Mouse (Mus musculus): ENCODE data around the gene Spsb4.

The Spsb4 gene

GRCm38 (mm10) chr9:97018677-97019147 is at the start of gene Spsb4:
Gene Spsb4, minus strand, starts transcription at chr9:97018843.
- POLR2A ChIA-PET = interaction anchor here (0.7 to 1.6 kb wide), 20 partner anchors 8 to 1544 kb away, joined by 3 to 9 read pairs (median 3); partner anchors contain the start of gene Slc25a36 (in 1 of the 4)
- CTCF ChIA-PET = interaction anchor here (0.5 to 2.6 kb wide), 21 partner anchors 9 to 143 kb away, joined by 3 to 13 read pairs (median 3); no protein-coding TSS in a partner anchor

- ChIA-PET POLR2A (interaction anchor here in 2 of 4 experiments (0.6 to 3.0 kb wide), 21 partner anchors 12 to 178 kb away, joined by 3 to 12 read pairs (median 4); partner anchors contain the start of gene Slc25a36 (in 1 of the 2)), CTCF (interaction anchor here (0.6 to 3.6 kb wide), 18 partner anchors 14 to 154 kb away, joined by 3 to 32 read pairs (median 10); partner anchors contain the start of gene Spsb4 (in 1 of the 4))
Measured at GRCm38 (mm10) chr9:97067761-97068160, 49.1 kb upstream of the Spsb4 start.

GRCm38 (mm10) chr9:97065885-97066284 is 47.2 kb upstream of the Spsb4 start:
- ChIA-PET POLR2A (interaction anchor here in 3 of 4 experiments (0.6 to 3.0 kb wide), 11 partner anchors 10 to 146 kb away, joined by 3 to 22 read pairs (median 3); no protein-coding TSS in a partner anchor), CTCF (interaction anchor here (0.5 to 1.7 kb wide), 4 partner anchors 19 to 1478 kb away, joined by 3 to 5 read pairs (median 4); no protein-coding TSS in a partner anchor)

- ChIA-PET POLR2A (interaction anchor here in 3 of 4 experiments (0.6 to 3.0 kb wide), 15 partner anchors 9 to 205 kb away, joined by 3 to 22 read pairs (median 4); partner anchors contain the start of gene Spsb4 (in 1 of the 3)), CTCF (interaction anchor here in 3 of 4 experiments (0.5 to 2.9 kb wide), 3 partner anchors 104 to 1479 kb away, joined by 3 to 11 read pairs (median 4); no protein-coding TSS in a partner anchor)
Measured at GRCm38 (mm10) chr9:97065216-97065615, 46.6 kb upstream of the Spsb4 start.

- POLR2A ChIA-PET = interaction anchor here (0.5 to 3.0 kb wide), 11 partner anchors 8 to 88 kb away, joined by 3 to 22 read pairs (median 4); partner anchors contain the start of genes Slc25a36 (in 1 of the 4) and Spsb4 (in 1 of the 4)
- CTCF ChIA-PET = interaction anchor here in 2 of 4 experiments (1.1 to 2.9 kb wide), 3 partner anchors 98 to 148 kb away, joined by 4 to 11 read pairs (median 4); no protein-coding TSS in a partner anchor
Measured at GRCm38 (mm10) chr9:97064161-97064560, 45.5 kb upstream of the Spsb4 start.

DNA sequence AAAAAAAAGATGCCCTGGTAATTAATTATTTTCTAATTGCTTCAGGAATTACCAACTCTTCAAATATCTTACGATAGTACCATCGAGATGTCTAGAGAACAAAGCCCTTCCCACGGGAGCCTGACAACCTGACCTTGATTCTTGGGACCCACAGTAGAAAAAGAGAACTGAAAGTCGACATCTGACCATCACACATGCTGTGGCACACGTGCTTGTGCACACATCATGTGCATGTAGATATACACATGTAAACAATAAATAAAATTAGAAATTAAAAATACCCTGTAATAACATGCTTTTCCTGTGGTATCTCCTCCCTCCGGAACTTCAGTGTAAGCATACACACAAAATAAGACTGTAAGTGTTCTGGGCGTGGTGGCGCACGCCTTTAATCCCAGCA is 43.1 kb upstream of the Spsb4 start:
- ChIA-PET POLR2A (interaction anchor here in 2 of 4 experiments (0.7 to 1.8 kb wide), 5 partner anchors 8 to 172 kb away, joined by 3 to 5 read pairs (median 4); partner anchors contain the start of gene Slc25a36 (in 1 of the 2)), CTCF (interaction anchor here in 3 of 4 experiments (0.9 to 1.6 kb wide), 4 partner anchors 100 to 145 kb away, joined by 3 to 5 read pairs (median 3); no protein-coding TSS in a partner anchor)

- POLR2A ChIA-PET = interaction anchor here (0.5 to 2.7 kb wide), 25 partner anchors 8 to 707 kb away, joined by 3 to 22 read pairs (median 4); partner anchors contain the start of gene Slc25a36 (in 1 of the 4)
- CTCF ChIA-PET = interaction anchor here (0.5 to 3.0 kb wide), 17 partner anchors 11 to 168 kb away, joined by 3 to 19 read pairs (median 5); no protein-coding TSS in a partner anchor
Measured at GRCm38 (mm10) chr9:97056541-97057338, 38.1 kb upstream of the Spsb4 start.

DNA sequence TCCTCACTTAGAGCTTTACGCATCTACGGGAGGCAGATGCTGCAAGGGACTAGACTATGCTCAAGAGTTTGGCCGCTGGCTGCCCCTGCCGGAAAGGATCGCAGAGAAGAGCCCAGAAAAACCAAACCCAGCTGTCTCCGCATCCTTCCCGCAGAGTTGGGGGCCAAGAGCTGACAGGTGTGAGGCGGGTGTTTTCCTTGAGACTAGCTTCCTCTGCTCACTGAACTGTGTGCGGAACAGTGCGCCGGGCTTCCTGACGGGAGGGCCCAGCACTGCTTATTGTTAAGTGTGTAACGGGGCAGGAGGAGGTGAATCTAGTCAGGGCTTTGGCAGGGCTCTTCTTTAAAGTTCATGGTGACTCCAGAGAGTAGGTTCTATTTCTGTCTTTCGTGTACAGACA is 37.3 kb upstream of the Spsb4 start:
- CTCF ChIA-PET = interaction anchor here (0.5 to 3.0 kb wide), 19 partner anchors 10 to 196 kb away, joined by 3 to 19 read pairs (median 4); no protein-coding TSS in a partner anchor
- POLR2A ChIA-PET = interaction anchor here (0.5 to 2.7 kb wide), 26 partner anchors 8 to 167 kb away, joined by 3 to 22 read pairs (median 4); partner anchors contain the start of gene Slc25a36 (in 2 of the 4)

DNA sequence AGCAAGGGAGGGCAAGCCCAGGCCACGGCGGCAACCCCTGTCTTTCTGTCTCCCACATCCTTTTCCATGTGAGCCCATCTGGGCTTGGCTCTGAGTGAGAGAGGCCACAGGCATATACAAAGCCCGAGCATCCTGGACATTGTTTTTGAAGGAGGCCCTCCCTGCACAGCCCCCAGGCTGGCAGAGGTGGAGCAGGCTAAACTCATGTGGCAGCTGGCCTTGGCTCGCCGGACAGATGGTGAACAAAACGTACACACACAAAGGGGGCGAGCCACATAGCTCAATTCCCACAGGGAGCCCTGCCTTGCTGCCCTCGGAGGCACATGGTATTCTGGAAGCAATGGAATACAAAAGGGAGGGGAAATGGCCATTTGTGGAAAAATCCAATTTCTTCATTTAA is 32.5 kb upstream of the Spsb4 start:
- ChIA-PET POLR2A (interaction anchor here in 2 of 4 experiments (0.6 to 1.0 kb wide), 3 partner anchors 17 to 1378 kb away, joined by 3 to 7 read pairs (median 4); no protein-coding TSS in a partner anchor), CTCF (interaction anchor here in 3 of 4 experiments (0.6 to 0.8 kb wide), 4 partner anchors 15 to 1516 kb away, joined by 3 to 4 read pairs (median 4); no protein-coding TSS in a partner anchor)

GRCm38 (mm10) chr9:97046240-97046639 is 27.6 kb upstream of the Spsb4 start:
- CTCF ChIA-PET = interaction anchor here in 2 of 4 experiments (0.7 to 1.2 kb wide), 4 partner anchors 10 to 130 kb away, joined by 3 to 7 read pairs (median 3); partner anchors contain the start of gene Spsb4 (in 1 of the 2)
- POLR2A ChIA-PET = interaction anchor here in 1 of 4 experiments (1.2 to 2.8 kb wide), 2 partner anchors 10 to 19 kb away, joined by 3 to 12 read pairs; no protein-coding TSS in a partner anchor

- CTCF ChIA-PET = no interaction called here
- POLR2A ChIA-PET = interaction anchor here in 1 of 4 experiments (1.0 kb wide), 1 partner anchor 17 kb away, joined by 3 read pairs; no protein-coding TSS in a partner anchor
Measured at GRCm38 (mm10) chr9:97041633-97042032, 23.0 kb upstream of the Spsb4 start.

- POLR2A ChIA-PET = no interaction called here
- CTCF ChIA-PET = no interaction called here
Measured at GRCm38 (mm10) chr9:97038010-97038409, 19.4 kb upstream of the Spsb4 start.

- ChIA-PET CTCF (interaction anchor here in 2 of 4 experiments (0.6 to 1.2 kb wide), 2 partner anchors 15 to 33 kb away, joined by 3 to 4 read pairs; no protein-coding TSS in a partner anchor), POLR2A (interaction anchor here in 2 of 4 experiments (0.7 to 1.7 kb wide), 3 partner anchors 9 to 74 kb away, joined by 3 to 5 read pairs (median 3); partner anchors contain the start of gene Slc25a36 (in 1 of the 2))
Measured at GRCm38 (mm10) chr9:97036656-97037055, 18.0 kb upstream of the Spsb4 start.

DNA sequence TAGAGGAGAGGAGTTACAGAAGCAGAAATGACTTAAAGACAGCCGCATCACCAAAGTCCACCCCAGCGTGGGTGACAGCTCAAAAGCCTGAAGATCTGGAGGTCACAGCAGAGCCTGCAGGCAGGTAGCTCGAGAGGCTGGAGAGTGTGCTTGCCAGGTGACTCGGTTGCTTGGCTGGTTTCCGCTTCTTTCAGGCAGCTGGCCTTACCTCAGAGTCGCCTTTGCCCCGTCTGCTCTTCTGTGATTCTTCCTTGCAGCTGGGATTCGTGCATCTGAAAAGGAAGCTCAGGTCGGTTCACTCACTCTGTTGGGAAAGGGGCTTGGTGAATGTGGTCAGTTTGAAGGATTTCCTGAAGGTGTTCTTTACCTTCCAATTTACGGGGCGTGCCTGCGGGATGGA is 8.7 kb upstream of the Spsb4 start:
- CTCF ChIA-PET = interaction anchor here in 3 of 4 experiments (0.6 to 2.0 kb wide), 5 partner anchors 9 to 1963 kb away, joined by 3 to 9 read pairs (median 6); partner anchors contain the start of gene Spsb4 (in 2 of the 3)
- POLR2A ChIA-PET = interaction anchor here in 2 of 4 experiments (0.6 to 1.6 kb wide), 9 partner anchors 9 to 325 kb away, joined by 3 to 5 read pairs (median 3); partner anchors contain the start of genes Slc25a36 (in 1 of the 2) and Spsb4 (in 1 of the 2)

DNA sequence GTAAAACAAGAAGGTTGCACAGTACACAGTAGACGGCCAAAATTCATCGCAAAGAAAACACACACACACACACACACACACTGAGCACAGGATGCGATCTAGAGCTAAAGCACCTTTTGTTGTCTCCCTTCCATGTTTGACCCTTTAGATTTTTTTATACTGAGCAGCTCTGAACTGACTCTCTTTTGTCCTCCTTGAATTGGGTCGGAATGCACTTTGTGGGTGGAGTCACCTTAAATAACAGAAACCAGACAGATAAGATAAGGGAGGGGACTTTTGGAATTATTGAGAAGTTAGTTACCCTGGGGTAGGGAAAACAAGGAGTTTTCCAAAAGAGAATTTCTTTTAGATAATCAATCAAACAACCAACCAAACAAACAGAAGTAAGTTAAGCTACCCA is 7.4 kb upstream of the Spsb4 start:
- CTCF ChIA-PET = no interaction called here
- POLR2A ChIA-PET = interaction anchor here in 1 of 4 experiments (0.8 to 1.3 kb wide), 3 partner anchors 27 to 57 kb away, joined by 3 read pairs; no protein-coding TSS in a partner anchor

- ChIA-PET POLR2A (interaction anchor here in 2 of 4 experiments (0.7 to 1.5 kb wide), 4 partner anchors 17 to 87 kb away, joined by 3 read pairs; partner anchors contain the start of gene Slc25a36 (in 1 of the 2)), CTCF (interaction anchor here in 2 of 4 experiments (0.8 to 1.4 kb wide), 3 partner anchors 64 to 135 kb away, joined by 3 to 4 read pairs (median 3); no protein-coding TSS in a partner anchor)
Measured at GRCm38 (mm10) chr9:97024451-97024850, 5.8 kb upstream of the Spsb4 start.

DNA sequence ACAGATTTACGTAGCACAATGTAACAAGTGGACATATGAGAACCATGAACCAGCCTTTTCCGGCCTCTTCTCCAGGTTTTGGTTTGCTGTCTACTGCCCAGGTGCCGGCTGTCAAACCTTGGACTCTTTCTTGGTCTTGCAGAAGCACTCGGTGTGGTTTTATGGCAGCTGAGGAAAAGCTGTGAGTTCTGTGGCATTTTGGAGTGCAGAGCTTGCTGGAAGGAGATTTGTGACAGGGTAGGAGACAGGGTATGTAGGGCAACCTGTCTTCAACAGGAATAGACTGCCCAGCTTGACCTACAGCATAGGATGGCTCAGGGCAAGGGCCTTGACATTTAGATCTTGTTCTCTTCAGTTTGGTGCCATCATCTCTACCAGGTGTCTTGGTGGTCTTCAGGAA is 4.3 kb upstream of the Spsb4 start:
- POLR2A ChIA-PET = interaction anchor here in 1 of 4 experiments (1.5 kb wide), 1 partner anchor 43 kb away, joined by 3 read pairs; no protein-coding TSS in a partner anchor

More for the DNA sequence above, 4.3 kb upstream of the Spsb4 start:
- CTCF ChIA-PET = interaction anchor here in 1 of 4 experiments (1.3 kb wide), 1 partner anchor 62 kb away, joined by 3 read pairs; no protein-coding TSS in a partner anchor
